Mouse (Mus musculus) CH12.LX (cell line): ENCODE measurements around the gene Phrf1. TPM values are rescaled to one million over a fixed set of nuclear protein-coding genes. Genes with fewer than 3 reads are reported as not detected.

Experiments used
- DNase-seq: peaks from one replicate; pipeline ENCODE4 v3.0.0-alpha.2; 2013; ENCODE audit errors: extremely low read depth
- H3K27ac ChIP-seq: 2 replicates; pipeline ENCODE4 v1.5.1; 2012; ENCODE audit warnings: low read depth, mild to moderate bottlenecking, control low read depth, moderate library complexity; ENCODE audit not compliant: insufficient read depth
- H3K27me3 ChIP-seq: replicated peaks from 2 replicates; pipeline ENCODE3; 2012; ENCODE audit warnings: inconsistent platforms
- H3K36me3 ChIP-seq, 2 experiments: replicated peaks in 1 of 2; 2 replicates each; pipeline versions ENCODE3 to v1.6.1; 2012; ENCODE audit warnings: inconsistent platforms in 1 of 2, low read length in 1 of 2, mild to moderate bottlenecking in 1 of 2, mixed read lengths in 1 of 2, moderate library complexity in 1 of 2; ENCODE audit not compliant: control insufficient read depth in 1 of 2, insufficient read depth in 1 of 2
- H3K4me1 ChIP-seq, 2 experiments: 2 replicates each; pipeline ENCODE4 v1.6.1; 2012; ENCODE audit warnings: inconsistent platforms in 1 of 2, moderate library complexity in 1 of 2; ENCODE audit not compliant: insufficient read depth in 2 of 2, control insufficient read depth in 1 of 2
- H3K4me2 ChIP-seq: 2 replicates; pipeline ENCODE4 v1.6.1; 2012; ENCODE audit warnings: low read depth, mild to moderate bottlenecking, control low read depth; ENCODE audit not compliant: poor library complexity, insufficient read depth, severe bottlenecking
- H3K4me3 ChIP-seq, 3 experiments: fragments of 150-350 bp in 1 of 3; sonication (generic) in 1 of 3; replicated peaks in 1 of 3; 2 replicates each; pipeline versions ENCODE3 to v1.5.1; 2011 to 2012; ENCODE audit warnings: low read depth in 2 of 3, low read length in 2 of 3, mild to moderate bottlenecking in 2 of 3, moderate library complexity in 2 of 3, control low read depth in 1 of 3, improper control_type of control experiment in 1 of 3, inconsistent platforms in 1 of 3, mixed read lengths in 1 of 3; ENCODE audit not compliant: poor library complexity in 1 of 3
- H3K79me2 ChIP-seq: replicated peaks from 2 replicates; pipeline ENCODE4 v1.6.1; 2012; ENCODE audit warnings: mild to moderate bottlenecking, moderate library complexity; ENCODE audit not compliant: control insufficient read depth, poor library complexity, insufficient read depth, severe bottlenecking; ENCODE audit errors: extremely low read depth
- H3K9ac ChIP-seq: 2 replicates; pipeline ENCODE4 v1.6.1; 2012; ENCODE audit warnings: low read depth, mild to moderate bottlenecking, control low read depth, moderate library complexity; ENCODE audit not compliant: insufficient read depth
- H3K9me3 ChIP-seq: replicated peaks from 2 replicates; pipeline ENCODE3; 2012; ENCODE audit warnings: low read length, inconsistent platforms, mixed read lengths
- BHLHE40 ChIP-seq: IDR thresholded peaks from 2 replicates; pipeline ENCODE4 v1.6.1; 2011; ENCODE audit warnings: mild to moderate bottlenecking, low read depth, low read length, improper control_type of control experiment
- CHD2 ChIP-seq: IDR thresholded peaks from 2 replicates; pipeline ENCODE4 v1.6.1; 2011; ENCODE audit warnings: low read length, improper control_type of control experiment
- ELF1 ChIP-seq: IDR thresholded peaks from 2 replicates; pipeline ENCODE4 v1.6.1; 2014; ENCODE audit warnings: low read depth, mild to moderate bottlenecking, inconsistent platforms, low read length, improper control_type of control experiment
- EP300 ChIP-seq: IDR thresholded peaks from 2 replicates; pipeline ENCODE4 v1.6.1; 2011; ENCODE audit warnings: low read length, improper control_type of control experiment
- HCFC1 ChIP-seq: IDR thresholded peaks from 2 replicates; pipeline ENCODE4 v1.6.1; 2012; ENCODE audit warnings: low read depth, mild to moderate bottlenecking, inconsistent platforms, low read length, improper control_type of control experiment
- JUND ChIP-seq: conservative IDR thresholded peaks from 2 replicates; pipeline ENCODE4 v1.6.1; 2011; ENCODE audit warnings: low read depth, low read length, improper control_type of control experiment
- MAFK ChIP-seq: IDR thresholded peaks from 2 replicates; pipeline ENCODE4 v1.6.1; 2011; ENCODE audit warnings: low read length, improper control_type of control experiment; ENCODE audit not compliant: insufficient replicate concordance
- MAX ChIP-seq: IDR thresholded peaks from 2 replicates; pipeline ENCODE4 v1.6.1; 2011; ENCODE audit warnings: low read length, improper control_type of control experiment
- MAZ ChIP-seq: IDR thresholded peaks from 2 replicates; pipeline ENCODE4 v1.6.1; 2012; ENCODE audit warnings: low read depth, mild to moderate bottlenecking, inconsistent platforms, low read length, improper control_type of control experiment, moderate library complexity
- MEF2A ChIP-seq: IDR thresholded peaks from 2 replicates; pipeline ENCODE4 v1.6.1; 2014; ENCODE audit warnings: low read depth, mild to moderate bottlenecking, inconsistent platforms, low read length, improper control_type of control experiment, borderline replicate concordance
- MYC ChIP-seq: IDR thresholded peaks from 2 replicates; pipeline ENCODE4 v1.6.1; 2011; ENCODE audit warnings: low read depth, mild to moderate bottlenecking, improper control_type of control experiment, low read length
- NELFE ChIP-seq: IDR thresholded peaks from 2 replicates; pipeline ENCODE4 v1.6.1; 2011; ENCODE audit warnings: low read depth, low read length, improper control_type of control experiment
- PAX5 ChIP-seq: IDR thresholded peaks from 2 replicates; pipeline ENCODE4 v1.6.1; 2012; ENCODE audit warnings: low read length, inconsistent platforms, mixed read lengths
- POLR2AphosphoS2 ChIP-seq: IDR thresholded peaks from 2 replicates; pipeline ENCODE4 v1.6.1; 2011; ENCODE audit warnings: low read depth, low read length, improper control_type of control experiment
- RCOR1 ChIP-seq: conservative IDR thresholded peaks from 2 replicates; pipeline ENCODE4 v1.6.1; 2012; ENCODE audit warnings: low read depth, mild to moderate bottlenecking, inconsistent platforms, low read length, improper control_type of control experiment
- SIN3A ChIP-seq: IDR thresholded peaks from 2 replicates; pipeline ENCODE4 v1.6.1; 2012; ENCODE audit warnings: low read length, improper control_type of control experiment, inconsistent platforms
- SMC3 ChIP-seq: IDR thresholded peaks from 2 replicates; pipeline ENCODE4 v1.6.1; 2011; ENCODE audit warnings: low read depth, low read length, improper control_type of control experiment
- TBP ChIP-seq: conservative IDR thresholded peaks from 2 replicates; pipeline ENCODE4 v1.6.1; 2011; ENCODE audit warnings: low read depth, low read length, improper control_type of control experiment
- TCF12 ChIP-seq: IDR thresholded peaks from 2 replicates; pipeline ENCODE4 v1.6.1; 2014; ENCODE audit warnings: low read depth, mild to moderate bottlenecking, inconsistent platforms, low read length, improper control_type of control experiment
- UBTF ChIP-seq: IDR thresholded peaks from 2 replicates; pipeline ENCODE4 v1.6.1; 2012; ENCODE audit warnings: low read depth, mild to moderate bottlenecking, inconsistent platforms, low read length, improper control_type of control experiment, moderate library complexity
- USF1 ChIP-seq: IDR thresholded peaks from 2 replicates; pipeline ENCODE4 v1.6.1; 2014; ENCODE audit warnings: low read depth, mild to moderate bottlenecking, inconsistent platforms, low read length, improper control_type of control experiment
- USF2 ChIP-seq: conservative IDR thresholded peaks from 2 replicates; pipeline ENCODE4 v1.6.1; 2011; ENCODE audit warnings: low read depth, low read length, improper control_type of control experiment
- ZKSCAN1 ChIP-seq: IDR thresholded peaks from 2 replicates; pipeline ENCODE4 v1.6.1; 2012; ENCODE audit warnings: low read depth, inconsistent platforms, low read length, improper control_type of control experiment, borderline replicate concordance
- ZMIZ1 ChIP-seq: IDR thresholded peaks from 2 replicates; pipeline ENCODE4 v1.6.1; 2012; ENCODE audit warnings: low read depth, mild to moderate bottlenecking, inconsistent platforms, low read length, improper control_type of control experiment
- ZNF384 ChIP-seq: IDR thresholded peaks from 2 replicates; pipeline ENCODE4 v1.6.1; 2012; ENCODE audit warnings: low read depth, low read length, improper control_type of control experiment, inconsistent platforms
- dilution Hi-C: fragments of 300-500 bp; cut with MboI; formaldehyde crosslinking; loops from 2 replicates; pipeline ENCODE4 v1.14.3; 2020; ENCODE audit warnings: low sequenced_read_pairs; ENCODE audit not compliant: extremely low pct_unique_long_range_greater_than_20kb, extremely low pct_ligation_motif_present
- in situ Hi-C: fragments of 300-500 bp; cut with MboI; formaldehyde crosslinking; loops from 3 replicates; pipeline ENCODE4 v1.14.3; 2019; ENCODE audit warnings: low sequenced_read_pairs, low pct_ligation_motif_present, low pct_unique_long_range_greater_than_20kb, mixed read lengths
- polyA plus RNA-seq: library from polyadenylated mRNA; unstranded; fragments of >175 nt; gene quantifications from 2 replicates; pipeline ENCODE4 v1.2.1, GENCODE M21; 2012; ENCODE audit warnings: low read depth; ENCODE audit not compliant: insufficient read length
- total RNA-seq, 2 experiments: library from RNA; depleted of rRNA; stranded (reverse); fragments of 300-350 nt in 1 of 2; fragments of >200 nt in 1 of 2; gene quantifications; 2 replicates each; pipeline ENCODE4 v1.2.3; 2012 to 2014

The Phrf1 gene
- total and polyA plus RNA-seq, 3 experiments = 22.4 to 59.2 (median 52.5) TPM

DNA sequence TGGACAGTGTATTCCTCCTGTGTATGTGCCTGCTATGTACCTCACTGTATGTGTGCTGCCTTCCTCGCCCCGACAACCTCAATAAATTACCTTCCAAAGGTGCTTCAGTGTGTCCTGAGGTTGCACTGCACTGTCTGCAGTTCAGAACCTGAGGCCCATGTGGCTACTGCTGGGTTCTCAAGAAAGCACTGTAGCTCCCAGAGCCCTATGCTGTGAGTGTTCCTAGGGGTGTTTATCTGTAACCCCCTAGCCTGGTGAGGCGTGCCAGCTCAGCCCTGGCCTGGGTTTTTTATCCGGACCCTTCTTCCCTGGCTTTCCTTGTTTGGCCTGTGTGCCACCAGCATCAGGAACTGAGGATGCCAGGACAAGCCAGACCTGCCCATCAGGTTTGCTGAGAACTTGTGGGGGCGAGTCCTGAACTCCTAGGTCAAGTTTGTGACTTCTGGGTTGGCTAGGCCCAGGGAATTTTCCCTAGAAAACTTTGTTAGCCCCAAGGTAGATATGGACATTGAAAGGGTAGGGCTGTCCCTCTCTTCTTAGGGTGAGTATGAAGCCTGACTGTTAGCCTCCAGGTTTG lies 9.9 kb upstream of the Phrf1 start:
- no peak overlapping the region for H3K27ac ChIP-seq
- H3K9me3 ChIP-seq = no peaks in the 10 kb centered on the region
- DNase-seq = no peak
- peaks cover 23 to 59% of the 10 kb centered on the region in 2 experiments for H3K4me1 ChIP-seq
- dilution Hi-C loops (no loop called here), in situ Hi-C loops (no loop called here)
- no peak overlapping the region for H3K4me2 ChIP-seq
- H3K36me3 ChIP-seq = peaks cover 0 to 28% of the 10 kb centered on the region in 2 experiments
- H3K9ac ChIP-seq = no peak overlapping the region
- no peak for TF ChIP-seq USF2
- no peak for TF ChIP-seq MAZ
- no peak for TF ChIP-seq ZMIZ1
- no peak for TF ChIP-seq JUND
- no peak for TF ChIP-seq RCOR1
- TF ChIP-seq SMC3 = no peak
- TF ChIP-seq TCF12 = no peak
- TF ChIP-seq PAX5 = no peak
- no peak for TF ChIP-seq EP300
- TF ChIP-seq ZKSCAN1 = no peak
- TF ChIP-seq MAX = no peak
- no peak for TF ChIP-seq SIN3A
- TF ChIP-seq TBP = no peak
- no peak for TF ChIP-seq POLR2AphosphoS2
- no peak for TF ChIP-seq MYC
- TF ChIP-seq UBTF = no peak
- TF ChIP-seq ELF1 = no peak
- TF ChIP-seq MAFK = no peak
- no peak overlapping the region for H3K4me3 ChIP-seq
- H3K27me3 ChIP-seq = peaks cover 11% of the 10 kb centered on the region
- H3K79me2 ChIP-seq = no peaks in the 10 kb centered on the region

DNA sequence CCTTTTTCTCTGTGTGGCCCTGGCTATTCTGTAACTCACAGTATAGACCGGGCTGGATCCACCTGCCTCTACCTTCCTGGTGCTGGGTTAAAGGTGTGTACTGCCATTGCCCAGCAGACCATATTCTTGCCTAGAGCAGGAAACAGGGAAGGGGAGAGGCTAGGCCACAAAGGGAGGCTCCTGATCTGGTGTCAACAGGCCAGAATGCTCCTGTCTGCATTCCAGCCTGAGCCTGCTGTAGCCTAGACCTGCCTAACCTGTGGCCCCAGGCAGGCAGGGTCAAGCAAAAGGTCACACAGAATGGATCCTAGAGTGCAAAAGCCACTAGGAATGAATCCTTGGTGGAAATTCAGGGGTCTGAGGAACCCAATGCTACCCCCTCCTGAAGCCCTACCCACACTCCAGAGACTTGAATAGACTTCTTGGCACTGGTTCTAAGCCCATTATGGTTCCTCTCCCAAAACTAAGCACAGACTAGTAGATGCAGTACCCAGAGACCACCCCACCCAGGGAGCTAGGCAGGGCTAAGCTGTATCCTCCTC lies 9.0 kb upstream of the Phrf1 start:
- dilution Hi-C loops = no loop called here
- in situ Hi-C loops = no loop called here
- H3K79me2 ChIP-seq = no peaks in the 10 kb centered on the region
- peaks cover 8% of the 10 kb centered on the region for H3K27me3 ChIP-seq
- no peak overlapping the region for H3K9ac ChIP-seq
- no peaks in the 10 kb centered on the region for H3K9me3 ChIP-seq
- no peak overlapping the region for H3K4me2 ChIP-seq
- H3K27ac ChIP-seq = no peak overlapping the region
- H3K4me1 ChIP-seq = peaks cover 23 to 59% of the 10 kb centered on the region in 2 experiments
- no peak for DNase-seq
- H3K4me3 ChIP-seq = no peak overlapping the region
- H3K36me3 ChIP-seq = peaks cover 0 to 28% of the 10 kb centered on the region in 2 experiments
- TF ChIP-seq BHLHE40 = no peak
- TF ChIP-seq EP300 = no peak
- no peak for TF ChIP-seq HCFC1
- TF ChIP-seq ZMIZ1 = no peak
- TF ChIP-seq NELFE = no peak
- no peak for TF ChIP-seq USF1
- TF ChIP-seq USF2 = no peak
- no peak for TF ChIP-seq MEF2A
- TF ChIP-seq CHD2 = no peak
- TF ChIP-seq SIN3A = no peak
- TF ChIP-seq JUND = no peak
- no peak for TF ChIP-seq MAZ
- no peak for TF ChIP-seq ZNF384
